In the genomic region with DNA sequence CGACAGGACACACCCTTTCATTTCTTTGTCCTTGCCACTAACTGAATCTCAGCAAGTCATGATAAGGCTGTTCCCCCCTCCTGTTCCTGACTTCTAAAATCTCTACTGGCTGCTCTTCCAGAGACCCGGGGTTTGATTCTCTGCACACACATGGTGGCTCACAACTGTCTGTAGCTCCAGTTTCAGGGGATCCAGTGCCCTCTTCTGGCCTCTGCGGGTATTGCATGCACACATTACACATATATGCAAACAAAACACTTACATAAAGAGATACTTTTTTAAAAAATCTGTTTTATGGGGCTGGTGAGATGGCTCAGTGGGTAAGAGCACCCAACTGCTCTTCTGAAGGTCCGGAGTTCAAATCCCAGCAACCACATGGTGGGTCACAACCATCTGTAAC, we compare ENCODE assay signal across 14 mouse cellular contexts.
A peak's percentile ranks its signal among the peaks of the same experiment; 100 is the strongest.
DNase-seq lines count a peak whose midpoint lies in the region; ATAC-seq and TF ChIP-seq lines count a peak whose summit lies in the region.
"Had no signal": no experiment of that assay in that cellular context is flagged by ENCODE, and none has a peak within 500 bp of the region (broad histone marks: within the 10 kb centered on the region; RNA-seq: fewer than 3 reads in every experiment).

No protein-coding gene starts in this region.

- no peak for DNase-seq in heart, postnatal 0 days (ENCODE audit: low spot score)
- no peak for DNase-seq in lung, postnatal 0 days (ENCODE audit: low spot score)
- DNase-seq in lung, postnatal 4 days: no peak
- DNase-seq in MEL (ENCODE audit: low read depth, low spot score): peak; percentile 57
- no peak for DNase-seq in adrenal gland, postnatal 36 days
- no peak for DNase-seq in gastrocnemius, postnatal 25 days
- DNase-seq: heart, postnatal 14 days had no signal

- H3K4me2 ChIP-seq in heart, postnatal 0 days (ENCODE audit: low read depth, low read length): no peak overlapping the region
- H3K4me2 ChIP-seq in heart, embryonic 12.5 days: no peak overlapping the region
- H3K4me2 ChIP-seq in lung, postnatal 0 days (replicated peaks; ENCODE audit: low read depth, low read length): no peak overlapping the region
- H3K4me2 ChIP-seq: embryonic facial prominence, embryonic 15.5 days; forebrain, embryonic 15.5 days; lung, embryonic 15.5 days; stomach, embryonic 15.5 days had no signal

- no peak overlapping the region for H3K9ac ChIP-seq in heart, postnatal 0 days (replicated peaks; ENCODE audit: low read depth, low read length)
- no peak overlapping the region for H3K9ac ChIP-seq in heart, embryonic 12.5 days
- H3K9ac ChIP-seq in lung, postnatal 0 days (replicated peaks; ENCODE audit: low read depth): no peak overlapping the region
- H3K9ac ChIP-seq in MEL (ENCODE audit: control insufficient read depth, low read depth, low read length, poor library complexity, severe bottlenecking): no peak overlapping the region
- H3K9ac ChIP-seq: embryonic facial prominence, embryonic 15.5 days; forebrain, embryonic 15.5 days; lung, embryonic 15.5 days; stomach, embryonic 15.5 days had no signal

- no peaks in the 10 kb centered on the region for H3K79me2 ChIP-seq in MEL (ENCODE audit: control insufficient read depth, insufficient read depth, low read length, poor library complexity)

- no peak for TF ChIP-seq EP300 in heart, postnatal 0 days (IDR thresholded peaks at IDR 0.05; ENCODE audit: low read depth)
- TF ChIP-seq EP300 in lung, postnatal 0 days (IDR thresholded peaks at IDR 0.05): no peak
- no peak for TF ChIP-seq EP300 in MEL (IDR thresholded peaks at IDR 0.05; ENCODE audit: low read depth in 1 of 2, low read length in 2 of 2)

- TF ChIP-seq POLR2A in MEL (IDR thresholded peaks at IDR 0.05; ENCODE audit: control insufficient read depth in 1 of 2, insufficient read depth in 1 of 2, low read depth in 1 of 2, low read length in 2 of 2, poor library complexity in 1 of 2): no peak
- no peak for TF ChIP-seq POLR2A in small intestine, adult 2 months (IDR thresholded peaks at IDR 0.05; ENCODE audit: low read depth, low read length)

- no peaks in the 10 kb centered on the region for H3K9me3 ChIP-seq in heart, postnatal 0 days (replicated peaks; ENCODE audit: control insufficient read depth, low read length)
- H3K9me3 ChIP-seq in heart, embryonic 12.5 days (replicated peaks): peaks cover 5% of the 10 kb centered on the region; the same call in 1 of the 2 replicates
- no peaks in the 10 kb centered on the region for H3K9me3 ChIP-seq in lung, postnatal 0 days (ENCODE audit: low read length)
- no peaks in the 10 kb centered on the region for H3K9me3 ChIP-seq in MEL (replicated peaks; ENCODE audit: insufficient read depth, low read length)
- H3K9me3 ChIP-seq: embryonic facial prominence, embryonic 15.5 days; forebrain, embryonic 15.5 days; lung, embryonic 15.5 days; stomach, embryonic 15.5 days had no signal

- TF ChIP-seq RAD21 in MEL (IDR thresholded peaks at IDR 0.05; ENCODE audit: low read depth, low read length): peak; percentile 46

- 84% methylated on average over 4 of the region's 4 CpGs for WGBS in heart, postnatal 0 days
- WGBS in heart, embryonic 12.5 days: 86% methylated on average over 4 of the region's 4 CpGs
- WGBS in lung, postnatal 0 days: 87% methylated on average over 4 of the region's 4 CpGs
- 78% methylated on average over 4 of the region's 4 CpGs for WGBS in small intestine, adult 2 months

- no peak overlapping the region for H3K27ac ChIP-seq in heart, postnatal 0 days (ENCODE audit: low read depth)
- H3K27ac ChIP-seq in heart, embryonic 12.5 days (ENCODE audit: poor library complexity, severe bottlenecking): no peak overlapping the region
- H3K27ac ChIP-seq in lung, postnatal 0 days (ENCODE audit: low read length): no peak overlapping the region
- H3K27ac ChIP-seq in MEL (ENCODE audit: control insufficient read depth, low read depth, low read length): no peak overlapping the region
- no peak overlapping the region for H3K27ac ChIP-seq in small intestine, adult 2 months (ENCODE audit: insufficient read depth, low read depth, low read length)
- H3K27ac ChIP-seq: embryonic facial prominence, embryonic 15.5 days; forebrain, embryonic 15.5 days; lung, embryonic 15.5 days; midbrain, embryonic 10.5 days; stomach, embryonic 15.5 days had no signal

- no peak overlapping the region for H3K4me3 ChIP-seq in heart, postnatal 0 days (ENCODE audit: low read depth, low read length)
- H3K4me3 ChIP-seq in heart, embryonic 12.5 days: no peak overlapping the region
- H3K4me3 ChIP-seq in lung, postnatal 0 days (ENCODE audit: low read depth, low read length): no peak overlapping the region
- no peak overlapping the region for H3K4me3 ChIP-seq in MEL (ENCODE audit: control insufficient read depth in 1 of 2, insufficient read depth in 1 of 2, low read depth in 2 of 2, low read length in 2 of 2)
- H3K4me3 ChIP-seq in small intestine, adult 2 months (ENCODE audit: low read depth, low read length): no peak overlapping the region
- H3K4me3 ChIP-seq: embryonic facial prominence, embryonic 15.5 days; forebrain, embryonic 15.5 days; lung, embryonic 15.5 days; midbrain, embryonic 10.5 days; stomach, embryonic 15.5 days had no signal

- no peak for ATAC-seq in heart, postnatal 0 days (ENCODE audit: insufficient read depth, low read depth)
- ATAC-seq in heart, embryonic 12.5 days (ENCODE audit: insufficient number of reproducible peaks, low FRiP score): no peak
- ATAC-seq in lung, postnatal 0 days: no peak
- ATAC-seq: forebrain, embryonic 15.5 days had no signal

- TF ChIP-seq CTCF in heart, postnatal 0 days (IDR thresholded peaks at IDR 0.05; ENCODE audit: low read depth): peak; percentile 14; the same call in 1 of the 2 replicates
- peak; percentile 52 for TF ChIP-seq CTCF in lung, postnatal 0 days (IDR thresholded peaks at IDR 0.05)
- TF ChIP-seq CTCF in MEL (IDR thresholded peaks at IDR 0.05 in 2 of 3, conservative IDR thresholded peaks at IDR 0.05 in 1 of 3; ENCODE audit: control insufficient read depth in 1 of 3, insufficient read depth in 1 of 3, low read depth in 2 of 3, low read length in 3 of 3, poor library complexity in 1 of 3, severe bottlenecking in 1 of 3): peak; percentile 34 to 54 (median 40)
- TF ChIP-seq CTCF in small intestine, adult 2 months (IDR thresholded peaks at IDR 0.05; ENCODE audit: extremely low read depth, insufficient read length, insufficient replicate concordance, low read depth, low read length): peak; percentile 14; the same call in 1 of the 2 replicates

- H3K27me3 ChIP-seq in heart, postnatal 0 days (ENCODE audit: control insufficient read depth, insufficient read depth, low read length): no peaks in the 10 kb centered on the region
- no peaks in the 10 kb centered on the region for H3K27me3 ChIP-seq in heart, embryonic 12.5 days (replicated peaks)
- H3K27me3 ChIP-seq in lung, postnatal 0 days (replicated peaks; ENCODE audit: insufficient read depth, low read length): no peaks in the 10 kb centered on the region
- H3K27me3 ChIP-seq in MEL (ENCODE audit: control insufficient read depth in 1 of 2, insufficient read depth in 2 of 2, low read length in 2 of 2): no peaks in the 10 kb centered on the region
- no peaks in the 10 kb centered on the region for H3K27me3 ChIP-seq in small intestine, adult 2 months (ENCODE audit: control insufficient read depth, insufficient read depth, low read length)
- H3K27me3 ChIP-seq: embryonic facial prominence, embryonic 15.5 days; forebrain, embryonic 15.5 days; lung, embryonic 15.5 days; stomach, embryonic 15.5 days had no signal

- no peaks in the 10 kb centered on the region for H3K36me3 ChIP-seq in heart, postnatal 0 days (replicated peaks; ENCODE audit: control insufficient read depth, insufficient read depth, low read length)
- 0 out of 2 replicates have a peak, but pooled peaks cover 7% of the 10 kb centered on the region for H3K36me3 ChIP-seq in heart, embryonic 12.5 days
- H3K36me3 ChIP-seq in lung, postnatal 0 days (ENCODE audit: insufficient read depth, low read length): no peaks in the 10 kb centered on the region
- peaks cover 0 to 7% of the 10 kb centered on the region in 2 experiments; a peak in 3 of 4 replicates for H3K36me3 ChIP-seq in MEL (ENCODE audit: control insufficient read depth in 1 of 2, insufficient read depth in 2 of 2, low read length in 2 of 2)
- no peaks in the 10 kb centered on the region; the same call in 1 of the 2 replicates for H3K36me3 ChIP-seq in small intestine, adult 2 months (ENCODE audit: control insufficient read depth, insufficient read depth, low read length)
- H3K36me3 ChIP-seq: embryonic facial prominence, embryonic 15.5 days; forebrain, embryonic 15.5 days; lung, embryonic 15.5 days; stomach, embryonic 15.5 days had no signal

- no peaks in the 10 kb centered on the region for H3K4me1 ChIP-seq in heart, postnatal 0 days (ENCODE audit: control insufficient read depth, insufficient read depth)
- H3K4me1 ChIP-seq in heart, embryonic 12.5 days (replicated peaks): peaks cover 16% of the 10 kb centered on the region
- no peaks in the 10 kb centered on the region for H3K4me1 ChIP-seq in lung, postnatal 0 days (ENCODE audit: insufficient read depth, low read depth, low read length)
- peaks cover 5 to 6% of the 10 kb centered on the region in 2 experiments; a peak in 3 of 4 replicates for H3K4me1 ChIP-seq in MEL (ENCODE audit: control insufficient read depth in 1 of 2, insufficient read depth in 2 of 2, low read length in 2 of 2)
- H3K4me1 ChIP-seq in small intestine, adult 2 months (ENCODE audit: control insufficient read depth, insufficient read depth, insufficient read length, low read length): no peaks in the 10 kb centered on the region
- H3K4me1 ChIP-seq: forebrain, embryonic 15.5 days; lung, embryonic 15.5 days had no signal

TF ChIP-seq in MEL, 35 proteins besides CTCF, POLR2A, EP300 and RAD21:
- TF ChIP-seq ZNF384 (IDR thresholded peaks at IDR 0.05; ENCODE audit: low read depth, low read length) (no peak), SMC3 (IDR thresholded peaks at IDR 0.05; ENCODE audit: low read depth, low read length) (peak; percentile 36; the same call in 1 of the 2 replicates), ZC3H11A (IDR thresholded peaks at IDR 0.05; ENCODE audit: low read depth, low read length) (peak; percentile 21; the same call in 1 of the 2 replicates)
